Mouse (Mus musculus): ENCODE data around the gene Tmem262. TPM values are rescaled to one million over a fixed set of nuclear protein-coding genes. Genes with fewer than 3 reads are reported as not detected.

Gene Tmem262
- total RNA-seq (2021): not detected
- long read RNA-seq, experiment 1: 0 reads
- long read RNA-seq, experiment 2: 0 reads

GRCm38 (mm10) chr19:6079983-6080480, at the start of gene Tmem262:
Tmem262 (plus strand) TSS chr19:6080033.
- no peak for DNase-seq (ENCODE audit: low spot score in 2 of 2)
- intact Hi-C loops (cut with DNase I): loop anchor here (10.0 kb wide), 1 partner anchor 255 kb away; the partner anchor contains the start of gene Men1

GRCm38 (mm10) chr19:6030520-6031280, 49.1 kb upstream of the Tmem262 start:
- no peak for DNase-seq (ENCODE audit: low spot score in 2 of 2)
- intact Hi-C loops (cut with DNase I): no loop called here

GRCm38 (mm10) chr19:6035966-6036585, 43.8 kb upstream of the Tmem262 start:
- intact Hi-C loops (cut with DNase I): no loop called here
- DNase-seq (ENCODE audit: low spot score in 2 of 2): no peak

- intact Hi-C loops (cut with DNase I): no loop called here
- no peak for DNase-seq (ENCODE audit: low spot score in 2 of 2)
Observed at GRCm38 (mm10) chr19:6037695-6038094, 42.1 kb upstream of the Tmem262 start.

GRCm38 (mm10) chr19:6038326-6038725, 41.5 kb upstream of the Tmem262 start:
- DNase-seq (ENCODE audit: low spot score in 2 of 2): no peak
- intact Hi-C loops (cut with DNase I): no loop called here

- intact Hi-C loops (cut with DNase I): no loop called here
- no peak for DNase-seq (ENCODE audit: low spot score in 2 of 2)
Observed at GRCm38 (mm10) chr19:6040002-6040401, 39.8 kb upstream of the Tmem262 start.

GRCm38 (mm10) chr19:6042293-6042692, 37.5 kb upstream of the Tmem262 start:
- intact Hi-C loops (cut with DNase I): no loop called here

GRCm38 (mm10) chr19:6044102-6044501, 35.7 kb upstream of the Tmem262 start:
- intact Hi-C loops (cut with DNase I): loop anchor here (2.0 kb wide), 1 partner anchor 79 kb away; the partner anchor contains the start of gene Pola2
- DNase-seq (ENCODE audit: low spot score in 2 of 2): peak in 1 of 2 experiments; percentile 19

More at GRCm38 (mm10) chr19:6042293-6042692, 37.5 kb upstream of the Tmem262 start:
- no peak for DNase-seq (ENCODE audit: low spot score in 2 of 2)

- no peak for DNase-seq (ENCODE audit: low spot score in 2 of 2)
- intact Hi-C loops (cut with DNase I): loop anchor here (2.0 kb wide), 1 partner anchor 81 kb away; the partner anchor contains the start of gene Pola2
Observed at GRCm38 (mm10) chr19:6045366-6046293, 34.2 kb upstream of the Tmem262 start.

- intact Hi-C loops (cut with DNase I): loop anchor here (1.0 kb wide), 1 partner anchor 11 kb away; the partner anchor contains the start of genes Fau and Mrpl49
- peak; percentile 91 to 96 for DNase-seq (ENCODE audit: low spot score in 2 of 2)
Observed at GRCm38 (mm10) chr19:6046294-6047153, 33.3 kb upstream of the Tmem262 start, which contains the start of gene Syvn1. Syvn1 (plus strand) TSS chr19:6046576.

GRCm38 (mm10) chr19:6047154-6047898, 32.5 kb upstream of the Tmem262 start:
- intact Hi-C loops (cut with DNase I): loop anchor here (1.0 kb wide), 1 partner anchor 10 kb away; the partner anchor contains the start of genes Fau and Mrpl49
- DNase-seq (ENCODE audit: low spot score in 2 of 2): peak in 1 of 2 experiments; percentile 17

GRCm38 (mm10) chr19:6047899-6048166, 32.0 kb upstream of the Tmem262 start:
- intact Hi-C loops (cut with DNase I): loop anchor here (1.0 kb wide), 1 partner anchor 9 kb away; the partner anchor contains the start of genes Fau and Mrpl49
- no peak for DNase-seq (ENCODE audit: low spot score in 2 of 2)

GRCm38 (mm10) chr19:6048681-6049410, 31.0 kb upstream of the Tmem262 start:
- intact Hi-C loops (cut with DNase I): no loop called here
- no peak for DNase-seq (ENCODE audit: low spot score in 2 of 2)

- intact Hi-C loops (cut with DNase I): no loop called here
- peak in 1 of 2 experiments; percentile 0 for DNase-seq (ENCODE audit: low spot score in 2 of 2)
Observed at GRCm38 (mm10) chr19:6052516-6052915, 27.3 kb upstream of the Tmem262 start.

- no peak for DNase-seq (ENCODE audit: low spot score in 2 of 2)
- intact Hi-C loops (cut with DNase I): no loop called here
Observed at GRCm38 (mm10) chr19:6054296-6054695, 25.5 kb upstream of the Tmem262 start.

GRCm38 (mm10) chr19:6056696-6057095, 23.1 kb upstream of the Tmem262 start:
- no peak for DNase-seq (ENCODE audit: low spot score in 2 of 2)
- intact Hi-C loops (cut with DNase I): loop anchor here (1.0 kb wide), 1 partner anchor 9 kb away; no protein-coding TSS in a partner anchor

Data from left cerebral cortex, postnatal 14 days (tissue).